Mouse (Mus musculus) lung, postnatal 0 days (tissue): ENCODE measurements at regions not wholly inside any gene's neighbourhood (a gene's known extent, or its start where the extent isn't known, plus 50 kb on each side); places are given as distances from the start of the nearest gene placed in this dataset.

Experiments
- ATAC-seq: fragments of 200-750 bp; cut with Nextera tagmentation; 2 replicates; pipeline ENCODE4 v1.8.0; 2017; ENCODE audit warnings: moderate library complexity
- DNase-seq: peaks from one replicate; pipeline ENCODE4 v3.0.0-alpha.2; 2016; ENCODE audit warnings: low spot score
- H3K27ac ChIP-seq: fragments of 300-500 bp; sonication (generic); 2 replicates; pipeline ENCODE4 v1.5.1; 2014; ENCODE audit warnings: antibody characterized with exemption, mild to moderate bottlenecking, low read length, mixed read lengths
- H3K27me3 ChIP-seq: fragments of 300-500 bp; sonication (generic); replicated peaks from 2 replicates; pipeline ENCODE4 v1.6.1; 2014; ENCODE audit warnings: low read length, mixed read lengths; ENCODE audit not compliant: insufficient read depth
- H3K36me3 ChIP-seq: fragments of 300-500 bp; sonication (generic); 2 replicates; pipeline ENCODE4 v1.6.1; 2014; ENCODE audit warnings: low read length, mixed read lengths; ENCODE audit not compliant: insufficient read depth
- H3K4me1 ChIP-seq: fragments of 300-500 bp; sonication (generic); 2 replicates; pipeline ENCODE4 v1.6.1; 2014; ENCODE audit warnings: antibody characterized with exemption, low read depth, low read length, mixed read lengths; ENCODE audit not compliant: insufficient read depth
- H3K4me2 ChIP-seq: fragments of 300-500 bp; sonication (generic); replicated peaks from 2 replicates; pipeline ENCODE4 v1.6.1; 2014; ENCODE audit warnings: low read depth, mild to moderate bottlenecking, low read length, moderate library complexity, mixed read lengths
- H3K4me3 ChIP-seq: fragments of 300-500 bp; sonication (generic); 2 replicates; pipeline ENCODE4 v1.5.1; 2014; ENCODE audit warnings: low read depth, low read length
- H3K9ac ChIP-seq: fragments of 300-500 bp; sonication (generic); replicated peaks from 2 replicates; pipeline ENCODE4 v1.6.1; 2014; ENCODE audit warnings: low read depth, mild to moderate bottlenecking
- H3K9me3 ChIP-seq: fragments of 300-500 bp; sonication (generic); 2 replicates; pipeline ENCODE4 v1.6.1; 2016; ENCODE audit warnings: low read length, mixed read lengths
- CTCF ChIP-seq: IDR thresholded peaks from 2 replicates; pipeline ENCODE4 v1.5.1; 2016; ENCODE audit warnings: antibody characterized with exemption, mild to moderate bottlenecking
- EP300 ChIP-seq: IDR thresholded peaks from 2 replicates; pipeline ENCODE4 v1.6.1; 2016; ENCODE audit warnings: antibody characterized with exemption, mild to moderate bottlenecking, control low read depth
- WGBS: fragments of 180-500 bp; shearing (Covaris S2); extraction: QIAGEN DNeasy Blood & Tissue Kit; methylation state at CpG from one replicate; pipeline ENCODE4 v1.1.7; 2014; 5-methylcytosine and 5-hydroxymethylcytosine counted together

DNA sequence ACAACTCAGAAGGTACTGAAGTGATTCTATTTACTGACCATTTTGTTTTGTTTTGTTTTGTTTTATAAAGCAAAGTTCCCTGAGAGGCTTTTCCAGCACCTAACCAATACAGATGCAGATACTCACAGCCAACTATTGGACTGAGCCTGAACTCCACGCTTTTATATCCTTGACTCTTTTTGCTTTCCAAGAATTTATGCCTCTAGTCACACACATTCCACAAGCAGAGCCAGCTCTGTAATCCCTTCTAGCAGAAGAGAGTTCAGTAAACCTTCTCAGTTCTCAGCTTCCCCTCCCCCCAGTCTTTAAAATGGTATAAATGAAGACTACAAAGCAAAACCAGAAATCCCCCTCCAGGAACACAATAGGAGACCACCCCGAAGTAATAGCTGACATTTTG lies 269.0 kb upstream of the 1700003H04Rik start:
- no peak overlapping the region for H3K27ac ChIP-seq
- no peak for TF ChIP-seq CTCF
- TF ChIP-seq EP300 = no peak
- H3K9ac ChIP-seq = no peak overlapping the region
- no peak for ATAC-seq
- H3K9me3 ChIP-seq = no peaks in the 10 kb centered on the region
- no peaks in the 10 kb centered on the region for H3K4me1 ChIP-seq
- 59% methylated on average over 2 of the region's 2 CpGs for WGBS
- no peaks in the 10 kb centered on the region for H3K27me3 ChIP-seq
- no peaks in the 10 kb centered on the region for H3K36me3 ChIP-seq
- H3K4me2 ChIP-seq = no peak overlapping the region
- H3K4me3 ChIP-seq = no peak overlapping the region
- no peak for DNase-seq

DNA sequence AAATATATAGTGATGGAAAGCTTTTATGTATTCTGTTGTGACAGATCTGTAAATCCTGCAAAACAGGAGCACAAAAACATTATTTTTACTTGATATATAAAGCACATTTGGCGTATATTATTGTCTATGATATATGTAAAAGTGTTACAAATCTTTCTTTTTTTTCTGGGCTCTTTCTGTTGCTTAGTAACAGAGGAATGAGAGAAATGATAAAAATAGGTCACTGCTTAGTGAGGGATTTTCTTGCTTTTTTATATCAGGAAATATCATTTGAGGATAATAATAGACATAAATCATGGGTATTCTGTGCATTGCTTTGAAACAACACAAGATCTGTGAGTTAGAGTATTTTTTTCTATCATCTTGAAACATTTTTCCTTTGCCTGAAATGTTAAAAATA lies 239.7 kb upstream of the 1700003H04Rik start:
- DNase-seq (no peak), ATAC-seq (no peak)
- TF ChIP-seq EP300 (no peak), CTCF (no peak)
- no peaks in the 10 kb centered on the region for H3K36me3 ChIP-seq
- H3K27ac ChIP-seq = no peak overlapping the region
- H3K4me2 ChIP-seq = no peak overlapping the region
- H3K9me3 ChIP-seq = no peaks in the 10 kb centered on the region
- no peak overlapping the region for H3K4me3 ChIP-seq
- H3K9ac ChIP-seq = no peak overlapping the region
- no peaks in the 10 kb centered on the region for H3K27me3 ChIP-seq
- WGBS = 83% methylated on average over 1 of the region's 1 CpGs
- no peaks in the 10 kb centered on the region for H3K4me1 ChIP-seq

DNA sequence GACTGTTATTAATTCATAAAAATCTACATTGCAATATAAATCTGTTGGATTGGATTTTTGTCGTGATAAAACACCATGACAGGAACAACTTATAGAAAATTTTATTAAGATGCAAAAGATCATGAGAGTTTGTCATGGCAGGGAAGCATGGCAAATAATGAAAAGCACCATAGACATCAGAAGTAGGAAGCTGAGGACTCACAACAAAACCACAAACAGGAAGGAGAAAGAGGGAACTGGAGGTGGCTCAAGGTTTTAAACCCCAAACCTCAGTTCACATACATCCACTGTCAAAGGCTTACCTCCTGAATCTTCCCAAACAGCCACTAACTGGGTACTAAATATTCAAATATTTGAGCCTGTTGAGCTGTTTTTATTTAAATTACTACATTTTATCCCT lies 226.0 kb upstream of the 1700003H04Rik start:
- TF ChIP-seq EP300 = no peak
- no peak for TF ChIP-seq CTCF
- no peaks in the 10 kb centered on the region for H3K4me1 ChIP-seq
- WGBS = 76% methylated on average over 1 of the region's 1 CpGs

DNA sequence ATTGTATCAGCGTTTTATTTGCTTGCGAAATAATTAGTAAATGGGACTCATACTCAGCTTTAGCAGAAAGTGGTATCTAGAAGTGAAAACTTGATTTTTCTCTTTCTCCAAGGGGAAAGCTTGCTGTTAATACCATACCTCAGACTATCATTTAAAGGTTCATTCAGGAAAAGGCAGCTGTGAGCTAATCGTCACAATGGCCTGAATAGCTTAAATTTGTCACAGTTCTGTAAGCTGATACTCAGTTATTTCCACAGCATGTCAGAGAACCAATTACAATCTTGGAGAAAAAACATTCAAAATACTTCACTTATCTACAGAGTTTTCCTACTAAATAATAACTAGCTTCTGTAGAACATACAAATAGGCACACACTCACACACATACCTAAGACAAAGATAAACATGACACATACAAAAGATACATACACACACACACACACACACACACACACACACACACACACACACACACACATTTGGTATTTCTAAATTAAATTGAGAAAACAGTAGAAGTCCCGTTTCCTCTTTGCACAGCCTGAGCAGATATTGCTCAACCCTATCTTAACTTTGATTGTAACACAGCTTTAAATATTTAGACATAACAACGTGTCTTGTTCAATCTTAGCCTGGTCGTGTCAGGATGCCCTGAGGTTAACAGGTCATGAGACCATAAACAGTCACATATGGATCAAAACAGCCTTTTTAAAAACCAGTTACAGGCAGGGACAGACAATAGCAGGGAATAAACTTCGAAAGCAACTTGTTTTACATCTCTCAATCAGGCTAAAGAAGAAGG lies 208.5 kb upstream of the 1700003H04Rik start:
- Histone ChIP-seq H3K36me3 (no peaks in the 10 kb centered on the region), H3K4me1 (no peaks in the 10 kb centered on the region), H3K4me2 (no peak overlapping the region), H3K27me3 (no peaks in the 10 kb centered on the region), H3K9me3 (no peaks in the 10 kb centered on the region), H3K9ac (no peak overlapping the region), H3K27ac (no peak overlapping the region), H3K4me3 (no peak overlapping the region)
- ATAC-seq (no peak), DNase-seq (peak; percentile 7)
- TF ChIP-seq CTCF (no peak), EP300 (no peak)
- 47% methylated on average over 7 of the region's 7 CpGs for WGBS

More for the DNA sequence above, 226.0 kb upstream of the 1700003H04Rik start:
- H3K9ac ChIP-seq = no peak overlapping the region
- no peak for DNase-seq
- H3K27ac ChIP-seq = no peak overlapping the region
- H3K4me2 ChIP-seq = no peak overlapping the region
- no peak overlapping the region for H3K4me3 ChIP-seq
- H3K9me3 ChIP-seq = no peaks in the 10 kb centered on the region
- no peaks in the 10 kb centered on the region for H3K36me3 ChIP-seq
- ATAC-seq = no peak
- no peaks in the 10 kb centered on the region for H3K27me3 ChIP-seq

DNA sequence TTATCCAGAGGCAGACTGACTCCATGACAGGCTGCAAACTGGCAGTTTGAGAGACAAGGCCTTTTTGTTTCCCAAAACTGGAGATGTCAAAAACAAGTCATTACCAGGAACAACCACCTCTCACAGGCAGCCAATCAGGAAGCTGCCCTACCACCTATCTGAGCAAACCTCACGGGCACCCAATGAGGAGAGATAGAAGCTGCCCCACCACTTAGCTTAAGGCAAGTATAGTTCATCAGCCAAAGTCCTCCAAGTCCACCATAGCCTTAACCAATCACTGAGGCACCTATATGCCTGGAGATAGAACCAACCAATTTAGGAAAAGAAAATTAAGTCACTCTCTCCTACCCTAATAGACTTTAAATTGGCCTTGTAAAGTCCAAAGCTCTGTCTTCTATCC lies 207.3 kb upstream of the 1700003H04Rik start:
- TF ChIP-seq EP300 (no peak), CTCF (no peak)
- no peak overlapping the region for H3K4me2 ChIP-seq
- no peak overlapping the region for H3K4me3 ChIP-seq
- ATAC-seq (no peak), DNase-seq (no peak)
- H3K27ac ChIP-seq = no peak overlapping the region
- H3K4me1 ChIP-seq = no peaks in the 10 kb centered on the region
- WGBS = 79% methylated on average over 1 of the region's 1 CpGs
- H3K9me3 ChIP-seq = no peaks in the 10 kb centered on the region
- H3K27me3 ChIP-seq = no peaks in the 10 kb centered on the region
- no peak overlapping the region for H3K9ac ChIP-seq
- no peaks in the 10 kb centered on the region for H3K36me3 ChIP-seq

DNA sequence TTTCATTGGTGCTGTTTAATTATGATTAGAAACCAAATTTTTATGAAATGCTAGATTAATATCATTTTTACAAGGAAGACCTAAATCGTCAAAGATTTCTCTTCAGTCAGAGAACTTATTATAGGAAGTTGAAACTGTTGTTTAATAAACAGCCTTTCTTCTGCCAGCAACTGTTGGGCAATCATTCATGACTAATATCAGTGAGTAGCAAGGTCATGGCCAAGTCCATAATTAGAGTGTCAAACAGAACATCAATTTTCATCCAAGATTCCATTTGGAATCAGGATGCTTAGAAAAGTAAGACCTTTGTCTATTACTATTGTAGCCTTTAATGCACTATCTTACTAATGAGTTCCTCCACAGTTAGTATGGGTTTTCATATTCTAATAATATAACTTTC lies 189.4 kb upstream of the 1700003H04Rik start:
- no peak overlapping the region for H3K4me2 ChIP-seq
- no peaks in the 10 kb centered on the region for H3K4me1 ChIP-seq
- WGBS = 29% methylated on average over 1 of the region's 1 CpGs
- H3K9me3 ChIP-seq = no peaks in the 10 kb centered on the region
- no peaks in the 10 kb centered on the region for H3K27me3 ChIP-seq
- H3K36me3 ChIP-seq = no peaks in the 10 kb centered on the region
- no peak for ATAC-seq
- no peak for DNase-seq
- TF ChIP-seq CTCF (no peak), EP300 (no peak)
- no peak overlapping the region for H3K4me3 ChIP-seq
- H3K9ac ChIP-seq = no peak overlapping the region
- no peak overlapping the region for H3K27ac ChIP-seq

DNA sequence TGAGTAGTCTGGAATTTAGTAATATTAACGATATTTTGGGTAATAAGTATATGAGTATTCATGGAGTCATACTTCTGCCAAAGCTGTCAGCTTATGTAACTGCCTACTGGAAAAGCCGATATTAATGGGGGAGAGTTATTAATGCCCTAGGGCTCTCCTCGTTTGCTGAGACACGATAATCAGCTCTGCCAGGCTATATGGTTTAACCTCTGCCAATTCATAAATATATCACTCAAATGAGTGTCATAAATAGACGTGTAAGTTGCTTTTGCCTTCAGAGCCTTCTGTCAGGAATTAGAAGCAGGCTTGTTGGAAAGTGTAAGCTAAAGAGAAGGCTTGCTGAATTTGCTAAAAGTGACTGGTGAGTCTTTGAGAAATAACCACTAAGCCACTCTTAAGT lies 188.4 kb upstream of the 1700003H04Rik start:
- no peaks in the 10 kb centered on the region for H3K36me3 ChIP-seq
- no peak overlapping the region for H3K4me2 ChIP-seq
- 57% methylated on average over 5 of the region's 5 CpGs for WGBS
- no peaks in the 10 kb centered on the region for H3K27me3 ChIP-seq
- H3K9me3 ChIP-seq = no peaks in the 10 kb centered on the region
- no peak overlapping the region for H3K9ac ChIP-seq
- DNase-seq (no peak), ATAC-seq (no peak)
- no peak overlapping the region for H3K4me3 ChIP-seq
- no peaks in the 10 kb centered on the region for H3K4me1 ChIP-seq
- H3K27ac ChIP-seq = no peak overlapping the region
- TF ChIP-seq EP300 (no peak), CTCF (no peak)
